Mouse (Mus musculus) heart, postnatal 0 days (tissue): ENCODE results near the gene Gm11444.

Experiments
- CTCF ChIP-seq: IDR thresholded peaks from 2 replicates; pipeline ENCODE4 v1.5.1; 2016; ENCODE audit warnings: antibody characterized with exemption, control low read depth, low read depth
- EP300 ChIP-seq: IDR thresholded peaks from 2 replicates; pipeline ENCODE4 v1.6.1; 2016; ENCODE audit warnings: antibody characterized with exemption, low read depth

GRCm38 (mm10) chr11:85864363-85864762, 14.2 kb upstream of the Gm11444 start:
- peak; percentile 27 for TF ChIP-seq CTCF
- no peak for TF ChIP-seq EP300
